Mouse (Mus musculus): Measurements from ENCODE around the gene Hoxb6.

GRCm38 (mm10) chr11:96278773-96279172, 13.5 kb upstream of the Hoxb6 start:
- TF ChIP-seq CTCF (IDR thresholded peaks at IDR 0.05; ENCODE audit: borderline replicate concordance, extremely low read depth, insufficient read depth, insufficient read length) (peak; percentile 88), POLR2A (IDR thresholded peaks at IDR 0.05; ENCODE audit: borderline replicate concordance, extremely low read depth, insufficient read depth, insufficient read length, poor library complexity, severe bottlenecking) (no peak)

All from brain, embryonic 14.5 days (tissue).